Comparison of ENCODE assay signal across 29 mouse cellular contexts in genomic region chr9:96159047-96159446, GRCm38 (mm10). TPM values are rescaled to one million over a fixed set of nuclear protein-coding genes. Genes with fewer than 3 reads are reported as not detected.
A peak's percentile ranks its signal among the peaks of the same experiment; 100 is the strongest.
DNase-seq lines count a peak whose midpoint lies in the region; ATAC-seq and TF ChIP-seq lines count a peak whose summit lies in the region.
"Had no signal": no experiment of that assay in that cellular context is flagged by ENCODE, and none has a peak within 500 bp of the region (broad histone marks: within the 10 kb centered on the region; RNA-seq: fewer than 3 reads in every experiment).

No protein-coding gene starts in this region.

- H3K4me2 ChIP-seq in heart, embryonic 11.5 days = no peak overlapping the region
- no peak overlapping the region for H3K4me2 ChIP-seq in heart, postnatal 0 days (ENCODE audit: low read depth, low read length)
- H3K4me2 ChIP-seq: hindbrain, embryonic 12.5 days; intestine, embryonic 15.5 days; limb, embryonic 15.5 days; liver, embryonic 13.5 days; midbrain, embryonic 12.5 days; neural tube, embryonic 12.5 days had no signal

- DNase-seq in heart, postnatal 36 days = no peak
- no peak for DNase-seq in heart, postnatal 0 days (ENCODE audit: low spot score)
- DNase-seq in heart, postnatal 4 days = no peak
- DNase-seq in testis, postnatal 14 days (ENCODE audit: low spot score) = no peak
- DNase-seq: cerebellum, adult 2 months; cerebellum, postnatal 14 days; layer of hippocampus, adult 9-11 months; liver, embryonic 13.5 days; lung, adult 18-20 months; lung, postnatal 4 days; right cerebral cortex, adult 18-20 months; spleen, adult 18-20 months had no signal

- no peak overlapping the region for H3K4me3 ChIP-seq in heart, embryonic 11.5 days (ENCODE audit: low read depth, low read length)
- H3K4me3 ChIP-seq in heart, postnatal 0 days (ENCODE audit: low read depth, low read length) = no peak overlapping the region
- H3K4me3 ChIP-seq in testis, adult 2 months (ENCODE audit: control insufficient read depth, low read depth, low read length) = no peak overlapping the region
- H3K4me3 ChIP-seq: erythroblast, embryonic 14.5 days; heart, embryonic 10.5 days; hindbrain, embryonic 12.5 days; intestine, embryonic 15.5 days; limb, embryonic 10.5 days; limb, embryonic 15.5 days; liver, embryonic 13.5 days; megakaryocyte, embryonic 14.5 days; midbrain, embryonic 12.5 days; myocyte; neural tube, embryonic 12.5 days had no signal

- 72% methylated on average over 3 of the region's 3 CpGs for WGBS in heart, embryonic 11.5 days (ENCODE audit: insufficient replicate concordance)
- WGBS in heart, postnatal 0 days = 68% methylated on average over 3 of the region's 3 CpGs

- no peaks in the 10 kb centered on the region for H3K27me3 ChIP-seq in heart, embryonic 11.5 days (ENCODE audit: control insufficient read depth, insufficient read depth, low read length)
- H3K27me3 ChIP-seq in heart, postnatal 0 days (ENCODE audit: control insufficient read depth, insufficient read depth, low read length) = no peaks in the 10 kb centered on the region
- H3K27me3 ChIP-seq in testis, adult 2 months (ENCODE audit: control insufficient read depth, insufficient read depth, low read length) = no peaks in the 10 kb centered on the region
- H3K27me3 ChIP-seq: CH12.LX; hindbrain, embryonic 12.5 days; intestine, embryonic 15.5 days; limb, embryonic 15.5 days; liver, embryonic 13.5 days; midbrain, embryonic 12.5 days; neural tube, embryonic 12.5 days had no signal

- intact Hi-C loops in heart, postnatal 36 days (cut with DNase I) = no loop called here

- no peaks in the 10 kb centered on the region; the same call in 1 of the 2 replicates for H3K36me3 ChIP-seq in heart, embryonic 11.5 days (ENCODE audit: control insufficient read depth, insufficient read depth, low read length)
- H3K36me3 ChIP-seq in heart, postnatal 0 days (replicated peaks; ENCODE audit: control insufficient read depth, insufficient read depth, low read length) = peaks cover 5% of the 10 kb centered on the region; the same call in 1 of the 2 replicates
- H3K36me3 ChIP-seq in testis, adult 2 months (ENCODE audit: control insufficient read depth, insufficient read depth, low read length) = no peaks in the 10 kb centered on the region
- H3K36me3 ChIP-seq: hindbrain, embryonic 12.5 days; intestine, embryonic 15.5 days; liver, embryonic 13.5 days; midbrain, embryonic 12.5 days; neural tube, embryonic 12.5 days had no signal

- no peaks in the 10 kb centered on the region for H3K4me1 ChIP-seq in heart, embryonic 11.5 days (ENCODE audit: control insufficient read depth, insufficient read depth, low read length)
- no peaks in the 10 kb centered on the region for H3K4me1 ChIP-seq in heart, postnatal 0 days (ENCODE audit: control insufficient read depth, insufficient read depth)
- peaks cover 8% of the 10 kb centered on the region for H3K4me1 ChIP-seq in testis, adult 2 months (ENCODE audit: control insufficient read depth, insufficient read depth, low read length)
- H3K4me1 ChIP-seq: hindbrain, embryonic 12.5 days; intestine, embryonic 15.5 days; limb, embryonic 10.5 days; limb, embryonic 15.5 days; liver, embryonic 13.5 days; midbrain, embryonic 12.5 days; neural tube, embryonic 12.5 days had no signal

- TF ChIP-seq EP300 in heart, postnatal 0 days (IDR thresholded peaks at IDR 0.05; ENCODE audit: low read depth) = no peak

- no peaks in the 10 kb centered on the region for H3K9me3 ChIP-seq in heart, embryonic 11.5 days (replicated peaks; ENCODE audit: control insufficient read depth, low read length)
- H3K9me3 ChIP-seq in heart, postnatal 0 days (replicated peaks; ENCODE audit: control insufficient read depth, low read length) = no peaks in the 10 kb centered on the region
- H3K9me3 ChIP-seq: heart, embryonic 10.5 days; hindbrain, embryonic 12.5 days; intestine, embryonic 15.5 days; limb, embryonic 10.5 days; limb, embryonic 15.5 days; liver, embryonic 13.5 days; megakaryocyte, embryonic 14.5 days; midbrain, embryonic 12.5 days; neural tube, embryonic 12.5 days had no signal

- no peak for ATAC-seq in heart, embryonic 11.5 days (replicated peaks; ENCODE audit: insufficient number of reproducible peaks, low FRiP score, low TSS enrichment)
- ATAC-seq in heart, postnatal 0 days (ENCODE audit: insufficient read depth, low read depth) = no peak
- ATAC-seq: activated CD4-positive, CD25-positive, alpha-beta regulatory T cell, adult 4 months; forebrain, embryonic 16.5 days; hindbrain, postnatal 0 days; intestine, embryonic 15.5 days; lung, postnatal 0 days had no signal

- 0 out of 2 replicates have a peak overlapping the region, but pooled peaks have one; percentile 41 for H3K27ac ChIP-seq in heart, embryonic 11.5 days (ENCODE audit: low read depth, low read length)
- H3K27ac ChIP-seq in heart, postnatal 0 days (ENCODE audit: low read depth) = peak overlapping the region; percentile 13; the same call in 1 of the 2 replicates
- H3K27ac ChIP-seq in testis, adult 2 months (ENCODE audit: control insufficient read depth, insufficient read depth, low read depth, low read length) = peak overlapping the region; percentile 80
- H3K27ac ChIP-seq: hindbrain, embryonic 12.5 days; hindbrain, postnatal 0 days; intestine, embryonic 15.5 days; limb, embryonic 10.5 days; limb, embryonic 15.5 days; liver, embryonic 13.5 days; midbrain, embryonic 12.5 days; neural tube, embryonic 12.5 days had no signal

- TF ChIP-seq CTCF in heart, postnatal 0 days (IDR thresholded peaks at IDR 0.05; ENCODE audit: low read depth) = no peak
- TF ChIP-seq CTCF in testis, adult 2 months (IDR thresholded peaks at IDR 0.05; ENCODE audit: control insufficient read depth, insufficient read depth, insufficient replicate concordance, low read depth, low read length) = no peak

- no peak for TF ChIP-seq POLR2A in testis, adult 2 months (IDR thresholded peaks at IDR 0.05; ENCODE audit: control insufficient read depth, low read depth, low read length)

- H3K9ac ChIP-seq in heart, embryonic 11.5 days (ENCODE audit: low read depth, low read length) = no peak overlapping the region
- no peak overlapping the region for H3K9ac ChIP-seq in heart, postnatal 0 days (replicated peaks; ENCODE audit: low read depth, low read length)
- H3K9ac ChIP-seq: hindbrain, embryonic 12.5 days; intestine, embryonic 15.5 days; limb, embryonic 15.5 days; liver, embryonic 13.5 days; midbrain, embryonic 12.5 days; neural tube, embryonic 12.5 days had no signal

RNA-seq across cellular contexts. Expression of gene Tfdp2, which starts 37.0 kb away (rescaled TPM):
- polyA plus RNA-seq in heart, embryonic 11.5 days (2014; fragmentation: Nextera tagmentation; extraction: Ambion mirVana) = 42.7 and 47.2 TPM in 2 replicates
- total RNA-seq in heart, postnatal 36 days (2021) = 100 to 1,000 TPM; 107 to 125 TPM
- total RNA-seq in heart, postnatal 0 days (2014; rRNA removed; ENCODE audit: low replicate concordance) = 32.5 and 95.8 TPM in 2 replicates
- 33.4 and 33.7 TPM in 2 replicates for polyA plus RNA-seq in heart, postnatal 0 days (2015; fragmentation: Nextera tagmentation; extraction: Ambion mirVana)
- 10 to 100 TPM; 34.8 to 40.0 TPM for total RNA-seq in heart, postnatal 4 days (2021)
- 5.9 TPM in 2 replicates for polyA plus RNA-seq in testis, adult 2 months (2012; rRNA removed)

RNA-seq across cellular contexts. Expression of gene Gk5, which starts 39.9 kb away (rescaled TPM):
- 4.7 and 5.3 TPM in 2 replicates for polyA plus RNA-seq in heart, embryonic 11.5 days (2014; fragmentation: Nextera tagmentation; extraction: Ambion mirVana)
- 1 to 10 TPM; 3.4 to 3.8 TPM for total RNA-seq in heart, postnatal 36 days (2021)
- total RNA-seq in heart, postnatal 0 days (2014; rRNA removed; ENCODE audit: low replicate concordance) = 0.76 and 3.2 TPM in 2 replicates
- polyA plus RNA-seq in heart, postnatal 0 days (2015; fragmentation: Nextera tagmentation; extraction: Ambion mirVana) = 1.6 and 1.7 TPM in 2 replicates
- total RNA-seq in heart, postnatal 4 days (2021) = 1 to 10 TPM; 5.1 to 5.5 TPM
- polyA plus RNA-seq in testis, adult 2 months (2012; rRNA removed) = 2.6 and 3.3 TPM in 2 replicates
- polyA plus RNA-seq: erythroblast, embryonic 14.5 days had no signal

Comparison
In these comparisons a context has a peak if more than half of its experiments do, and no peak if none do; other contexts are left out.
1. H3K27ac ChIP-seq: peak in every context shown above with its lines; median percentile 80 in testis, adult 2 months; 41 in heart, embryonic 11.5 days; 13 in heart, postnatal 0 days.